8 mouse cellular contexts compared by ENCODE assay signal in the genomic region with DNA sequence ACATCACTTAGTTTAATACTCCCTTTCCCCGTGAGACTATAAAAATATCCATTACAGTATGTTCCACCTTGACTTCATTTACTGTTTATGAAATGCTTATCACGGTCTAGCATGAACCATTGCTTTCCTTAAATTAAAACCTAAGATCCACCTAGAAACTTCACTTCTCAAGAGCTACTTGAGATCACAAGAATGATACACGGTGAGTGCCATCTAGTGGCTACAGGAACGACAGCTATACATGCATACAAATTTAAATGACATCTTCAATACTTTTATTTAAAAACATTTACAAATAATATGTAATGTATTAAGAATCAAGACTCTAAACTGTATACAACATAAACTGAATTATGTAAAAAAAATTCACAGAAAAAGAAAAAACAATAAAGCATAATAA. TPM values are rescaled to one million over a fixed set of nuclear protein-coding genes. Genes with fewer than 3 reads are reported as not detected.
DNase-seq lines count a peak whose midpoint lies in the region; TF ChIP-seq lines count a peak whose summit lies in the region.

No protein-coding gene starts in this region.

- TF ChIP-seq CTCF in gastrocnemius, adult 2 months (IDR thresholded peaks at IDR 0.05): peak; percentile 71

- no peak for DNase-seq in gastrocnemius, adult 2 months
- no peak for DNase-seq in gastrocnemius, postnatal 36 days
- DNase-seq in right cerebral cortex, adult 18-20 months: peak; percentile 5
- DNase-seq in right cerebral cortex, postnatal 25 days: no peak
- peak; percentile 54 for DNase-seq in embryo, embryonic 10.5 days (ENCODE audit: low spot score)
- peak; percentile 20 to 31 for DNase-seq in natural killer cell, adult 2 months (ENCODE audit: low spot score in 2 of 2)
- DNase-seq in spleen, adult 18-20 months: no peak
- no peak for DNase-seq in spleen, postnatal 4 days (ENCODE audit: low spot score in 2 of 2)

- intact Hi-C loops in gastrocnemius, adult 2 months (cut with DNase I): loop anchor here (5.0 kb wide), 1 partner anchor 71 kb away; no protein-coding TSS in a partner anchor
- intact Hi-C loops in gastrocnemius, postnatal 36 days (cut with DNase I): loop anchor here (2.0 kb wide), 1 partner anchor 71 kb away; no protein-coding TSS in a partner anchor

- no peak overlapping the region for H3K4me3 ChIP-seq in gastrocnemius, adult 2 months

- H3K27ac ChIP-seq in gastrocnemius, adult 2 months: no peak overlapping the region

RNA-seq across cellular contexts. Expression of a gene that starts 12.7 kb away (rescaled TPM):
- total RNA-seq in gastrocnemius, adult 2 months (2021): 1 to 10 TPM; 5.5 to 8.6 TPM
- 1 to 10 TPM; 5.8 to 6.4 TPM for total RNA-seq in gastrocnemius, postnatal 36 days (2021)

RNA-seq across cellular contexts. Expression of a gene that starts 43.6 kb away (rescaled TPM):
- 10 to 100 TPM; 14.8 to 18.9 TPM for total RNA-seq in gastrocnemius, adult 2 months (2021)
- 10 to 100 TPM; 13.9 to 15.6 TPM for total RNA-seq in gastrocnemius, postnatal 36 days (2021)

RNA-seq across cellular contexts. Expression of a gene that starts 44.4 kb away (rescaled TPM):
- total RNA-seq in gastrocnemius, adult 2 months (2021): 1 to 10 TPM in 1 of 2 experiments, under 1 TPM in 1; 0.15 to 1.0 TPM
- total RNA-seq in gastrocnemius, postnatal 36 days (2021): 1 to 10 TPM in 1 of 2 experiments, under 1 TPM in 1; 0.44 to 1.4 TPM

Comparison
In these comparisons a context has a peak if more than half of its experiments do, and no peak if none do; other contexts are left out.
1. DNase-seq: peak in right cerebral cortex, adult 18-20 months (single experiment), embryo, embryonic 10.5 days (single experiment) and natural killer cell, adult 2 months (2 of 2); none in gastrocnemius, adult 2 months (single experiment), gastrocnemius, postnatal 36 days (0 of 2), right cerebral cortex, postnatal 25 days (single experiment), spleen, adult 18-20 months (0 of 2) and spleen, postnatal 4 days (0 of 2).